Mouse (Mus musculus): Measurements from ENCODE around the gene Cyp2d11. TPM values are rescaled to one million over a fixed set of nuclear protein-coding genes. Genes with fewer than 3 reads are reported as not detected.
"Not testable (repeated sequence)": the region's sequence is repeated elsewhere in the genome, so short reads cannot be mapped to it uniquely, and the experiment has no call there.

Gene Cyp2d11
- polyA plus RNA-seq, 1 experiment: not detected

DNA sequence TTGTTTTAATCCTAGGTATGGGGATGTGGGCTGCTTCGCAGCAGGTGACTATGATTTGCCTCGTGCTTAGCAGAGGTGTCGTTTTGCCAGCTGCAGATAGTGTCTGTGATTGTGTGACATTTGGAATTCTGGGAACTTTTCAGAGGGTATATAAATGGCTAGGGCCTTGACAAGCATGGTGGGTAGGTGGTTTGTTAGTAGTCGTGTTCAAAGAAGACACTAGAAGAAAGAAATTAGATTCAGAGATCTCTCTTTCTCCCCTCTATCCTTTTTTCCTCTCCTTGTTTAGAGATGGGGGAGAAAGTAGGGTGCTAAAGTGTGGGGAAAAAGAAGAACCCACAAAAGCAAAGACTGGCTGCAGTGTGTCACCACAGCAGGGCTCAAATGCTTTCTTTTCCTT, 25.7 kb downstream of the Cyp2d11 start:
- H3K27me3 ChIP-seq (ENCODE audit: control insufficient read depth, insufficient read depth, low read length): no peaks in the 10 kb centered on the region
- no peak for DNase-seq
- H3K36me3 ChIP-seq (ENCODE audit: control insufficient read depth, insufficient read depth, low read length): no peaks in the 10 kb centered on the region
- no peak overlapping the region for H3K27ac ChIP-seq (ENCODE audit: control insufficient read depth, insufficient read depth, low read length)
- 96% methylated on average over 4 of the region's 4 CpGs for WGBS
- no peak overlapping the region for H3K4me3 ChIP-seq (ENCODE audit: control insufficient read depth, insufficient read depth, low read length)
- no peak for TF ChIP-seq POLR2A (IDR thresholded peaks at IDR 0.05; ENCODE audit: control insufficient read depth, extremely low read depth, insufficient read depth, low read length, poor library complexity)
- H3K4me1 ChIP-seq (replicated peaks; ENCODE audit: control insufficient read depth, insufficient read depth, low read length): no peaks in the 10 kb centered on the region

DNA sequence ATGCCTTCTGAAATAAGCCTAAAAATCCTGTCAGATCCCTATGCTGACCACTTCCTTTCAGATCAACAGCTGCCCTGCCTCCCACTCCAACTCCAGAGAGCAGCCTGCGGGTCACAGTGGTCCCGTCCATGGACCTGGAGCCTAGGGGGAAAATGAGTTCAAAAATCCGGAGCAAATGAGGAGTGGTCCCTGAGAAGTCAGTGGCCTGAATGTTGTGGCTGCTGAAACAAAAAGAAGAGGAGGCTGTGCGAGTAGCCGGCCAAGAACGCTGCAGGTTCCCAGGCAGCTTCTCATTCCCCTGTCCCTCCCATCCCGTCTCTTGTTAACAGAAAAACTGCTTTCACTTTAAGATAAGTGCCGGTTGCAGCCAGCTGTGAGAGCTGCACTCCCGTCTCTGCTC, 29.3 kb downstream of the Cyp2d11 start:
- DNase-seq: not testable (repeated sequence)

DNA sequence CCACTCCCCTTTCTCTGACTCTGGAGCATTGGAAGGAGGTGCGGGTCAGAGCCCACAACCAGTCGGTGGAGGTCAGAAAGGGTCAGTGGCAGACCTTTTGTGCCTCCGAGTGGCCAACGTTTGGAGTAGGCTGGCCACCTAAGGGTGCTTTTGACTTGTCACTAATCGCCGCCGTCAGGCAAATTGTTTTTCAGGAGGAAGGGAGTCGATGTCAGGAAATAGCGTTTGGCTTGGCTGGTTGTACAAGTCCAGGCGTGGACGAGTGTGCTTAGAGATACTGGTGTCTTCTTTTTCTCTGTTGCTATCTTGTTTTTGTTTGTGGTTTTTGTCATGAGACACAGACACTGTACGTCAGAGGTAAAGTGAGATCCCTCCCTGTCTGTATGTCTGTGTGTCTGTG, 30.0 kb downstream of the Cyp2d11 start:
- whole genome bisulfite sequencing: 53% methylated on average over 9 of the region's 12 CpGs
- H3K36me3 ChIP-seq (ENCODE audit: control insufficient read depth, insufficient read depth, low read length); H3K4me3 ChIP-seq (ENCODE audit: control insufficient read depth, insufficient read depth, low read length); H3K4me1 ChIP-seq (replicated peaks; ENCODE audit: control insufficient read depth, insufficient read depth, low read length); H3K27ac ChIP-seq (ENCODE audit: control insufficient read depth, insufficient read depth, low read length); DNase-seq; H3K27me3 ChIP-seq (ENCODE audit: control insufficient read depth, insufficient read depth, low read length): not testable (repeated sequence)

More for the DNA sequence above, 29.3 kb downstream of the Cyp2d11 start:
- not testable (repeated sequence) for H3K4me1 ChIP-seq (replicated peaks; ENCODE audit: control insufficient read depth, insufficient read depth, low read length); H3K27me3 ChIP-seq (ENCODE audit: control insufficient read depth, insufficient read depth, low read length); H3K36me3 ChIP-seq (ENCODE audit: control insufficient read depth, insufficient read depth, low read length)
- Histone ChIP-seq H3K4me3 (ENCODE audit: control insufficient read depth, insufficient read depth, low read length) (peak overlapping the region; percentile 45), H3K27ac (ENCODE audit: control insufficient read depth, insufficient read depth, low read length) (peak overlapping the region; percentile 86)
- 4% methylated on average over 6 of the region's 9 CpGs for WGBS

- no peak for DNase-seq
- no peak overlapping the region for H3K4me3 ChIP-seq (ENCODE audit: control insufficient read depth, insufficient read depth, low read length)
- no peaks in the 10 kb centered on the region for H3K27me3 ChIP-seq (ENCODE audit: control insufficient read depth, insufficient read depth, low read length)
- no peaks in the 10 kb centered on the region for H3K36me3 ChIP-seq (ENCODE audit: control insufficient read depth, insufficient read depth, low read length)
- H3K4me1 ChIP-seq (replicated peaks; ENCODE audit: control insufficient read depth, insufficient read depth, low read length): peaks cover 8% of the 10 kb centered on the region
- TF ChIP-seq POLR2A (IDR thresholded peaks at IDR 0.05; ENCODE audit: control insufficient read depth, extremely low read depth, insufficient read depth, low read length, poor library complexity): no peak
- TF ChIP-seq CTCF (IDR thresholded peaks at IDR 0.05; ENCODE audit: borderline replicate concordance, control insufficient read depth, extremely low read depth, insufficient read depth, low read length, poor library complexity): no peak
- H3K27ac ChIP-seq (ENCODE audit: control insufficient read depth, insufficient read depth, low read length): no peak overlapping the region
- 93% methylated on average over 4 of the region's 4 CpGs for WGBS
Measured at GRCm38 (mm10) chr15:82362234-82362633, 31.6 kb downstream of the Cyp2d11 start.

- 70% methylated on average over 11 of the region's 11 CpGs for WGBS
- Histone ChIP-seq H3K4me1 (replicated peaks; ENCODE audit: control insufficient read depth, insufficient read depth, low read length) (peaks cover 8% of the 10 kb centered on the region), H3K36me3 (ENCODE audit: control insufficient read depth, insufficient read depth, low read length) (no peaks in the 10 kb centered on the region), H3K4me3 (ENCODE audit: control insufficient read depth, insufficient read depth, low read length) (no peak overlapping the region), H3K27me3 (ENCODE audit: control insufficient read depth, insufficient read depth, low read length) (no peaks in the 10 kb centered on the region), H3K27ac (ENCODE audit: control insufficient read depth, insufficient read depth, low read length) (peak overlapping the region; percentile 3)
- TF ChIP-seq CTCF (IDR thresholded peaks at IDR 0.05; ENCODE audit: borderline replicate concordance, control insufficient read depth, extremely low read depth, insufficient read depth, low read length, poor library complexity) (no peak), POLR2A (IDR thresholded peaks at IDR 0.05; ENCODE audit: control insufficient read depth, extremely low read depth, insufficient read depth, low read length, poor library complexity) (no peak)
- DNase-seq: peak; percentile 38
Measured at GRCm38 (mm10) chr15:82361459-82362018, 32.3 kb downstream of the Cyp2d11 start.

- Histone ChIP-seq H3K27ac (ENCODE audit: control insufficient read depth, insufficient read depth, low read length) (no peak overlapping the region), H3K36me3 (ENCODE audit: control insufficient read depth, insufficient read depth, low read length) (no peaks in the 10 kb centered on the region), H3K4me3 (ENCODE audit: control insufficient read depth, insufficient read depth, low read length) (no peak overlapping the region), H3K27me3 (ENCODE audit: control insufficient read depth, insufficient read depth, low read length) (no peaks in the 10 kb centered on the region), H3K4me1 (replicated peaks; ENCODE audit: control insufficient read depth, insufficient read depth, low read length) (peaks cover 12% of the 10 kb centered on the region)
- no peak for DNase-seq
- WGBS: 80% methylated on average over 22 of the region's 22 CpGs
- TF ChIP-seq CTCF (IDR thresholded peaks at IDR 0.05; ENCODE audit: borderline replicate concordance, control insufficient read depth, extremely low read depth, insufficient read depth, low read length, poor library complexity): no peak
- no peak for TF ChIP-seq POLR2A (IDR thresholded peaks at IDR 0.05; ENCODE audit: control insufficient read depth, extremely low read depth, insufficient read depth, low read length, poor library complexity)
Measured at GRCm38 (mm10) chr15:82358431-82359260, 35.2 kb downstream of the Cyp2d11 start.

Data from thymus, adult 2 months (tissue).